Mouse (Mus musculus) CH12.LX (cell line): Measurements from ENCODE around the gene Tnfrsf14. TPM values are rescaled to one million over a fixed set of nuclear protein-coding genes. Genes with fewer than 3 reads are reported as not detected.

Experiments used
- DNase-seq: peaks from one replicate; pipeline ENCODE4 v3.0.0-alpha.2; 2013; ENCODE audit errors: extremely low read depth
- H3K27ac ChIP-seq: 2 replicates; pipeline ENCODE4 v1.5.1; 2012; ENCODE audit warnings: low read depth, mild to moderate bottlenecking, control low read depth, moderate library complexity; ENCODE audit not compliant: insufficient read depth
- H3K27me3 ChIP-seq: replicated peaks from 2 replicates; pipeline ENCODE3; 2012; ENCODE audit warnings: inconsistent platforms
- H3K36me3 ChIP-seq, 2 experiments: replicated peaks in 1 of 2; 2 replicates each; pipeline versions ENCODE3 to v1.6.1; 2012; ENCODE audit warnings: inconsistent platforms in 1 of 2, low read length in 1 of 2, mild to moderate bottlenecking in 1 of 2, mixed read lengths in 1 of 2, moderate library complexity in 1 of 2; ENCODE audit not compliant: control insufficient read depth in 1 of 2, insufficient read depth in 1 of 2
- H3K4me1 ChIP-seq, 2 experiments: 2 replicates each; pipeline ENCODE4 v1.6.1; 2012; ENCODE audit warnings: inconsistent platforms in 1 of 2, moderate library complexity in 1 of 2; ENCODE audit not compliant: insufficient read depth in 2 of 2, control insufficient read depth in 1 of 2
- H3K4me2 ChIP-seq: 2 replicates; pipeline ENCODE4 v1.6.1; 2012; ENCODE audit warnings: low read depth, mild to moderate bottlenecking, control low read depth; ENCODE audit not compliant: poor library complexity, insufficient read depth, severe bottlenecking
- H3K4me3 ChIP-seq, 3 experiments: fragments of 150-350 bp in 1 of 3; sonication (generic) in 1 of 3; replicated peaks in 1 of 3; 2 replicates each; pipeline versions ENCODE3 to v1.5.1; 2011 to 2012; ENCODE audit warnings: low read depth in 2 of 3, low read length in 2 of 3, mild to moderate bottlenecking in 2 of 3, moderate library complexity in 2 of 3, control low read depth in 1 of 3, improper control_type of control experiment in 1 of 3, inconsistent platforms in 1 of 3, mixed read lengths in 1 of 3; ENCODE audit not compliant: poor library complexity in 1 of 3
- H3K79me2 ChIP-seq: replicated peaks from 2 replicates; pipeline ENCODE4 v1.6.1; 2012; ENCODE audit warnings: mild to moderate bottlenecking, moderate library complexity; ENCODE audit not compliant: control insufficient read depth, poor library complexity, insufficient read depth, severe bottlenecking; ENCODE audit errors: extremely low read depth
- H3K9ac ChIP-seq: 2 replicates; pipeline ENCODE4 v1.6.1; 2012; ENCODE audit warnings: low read depth, mild to moderate bottlenecking, control low read depth, moderate library complexity; ENCODE audit not compliant: insufficient read depth
- H3K9me3 ChIP-seq: replicated peaks from 2 replicates; pipeline ENCODE3; 2012; ENCODE audit warnings: low read length, inconsistent platforms, mixed read lengths
- CHD1 ChIP-seq: IDR thresholded peaks from 2 replicates; pipeline ENCODE4 v1.6.1; 2012; ENCODE audit warnings: low read depth, low read length, improper control_type of control experiment, inconsistent platforms
- CHD2 ChIP-seq: IDR thresholded peaks from 2 replicates; pipeline ENCODE4 v1.6.1; 2011; ENCODE audit warnings: low read length, improper control_type of control experiment
- ETS1 ChIP-seq: conservative IDR thresholded peaks from 2 replicates; pipeline ENCODE4 v1.6.1; 2012; ENCODE audit warnings: low read depth, mild to moderate bottlenecking, inconsistent platforms, low read length, improper control_type of control experiment, moderate library complexity
- GABPA ChIP-seq: IDR thresholded peaks from 2 replicates; pipeline ENCODE4 v1.6.1; 2012; ENCODE audit warnings: low read depth, low read length, improper control_type of control experiment, inconsistent platforms; ENCODE audit not compliant: insufficient replicate concordance
- MAFK ChIP-seq: IDR thresholded peaks from 2 replicates; pipeline ENCODE4 v1.6.1; 2011; ENCODE audit warnings: low read length, improper control_type of control experiment; ENCODE audit not compliant: insufficient replicate concordance
- MAX ChIP-seq: IDR thresholded peaks from 2 replicates; pipeline ENCODE4 v1.6.1; 2011; ENCODE audit warnings: low read length, improper control_type of control experiment
- MEF2A ChIP-seq: IDR thresholded peaks from 2 replicates; pipeline ENCODE4 v1.6.1; 2014; ENCODE audit warnings: low read depth, mild to moderate bottlenecking, inconsistent platforms, low read length, improper control_type of control experiment, borderline replicate concordance
- RAD21 ChIP-seq: IDR thresholded peaks from 2 replicates; pipeline ENCODE4 v1.6.1; 2011; ENCODE audit warnings: low read depth, mild to moderate bottlenecking, low read length, improper control_type of control experiment, moderate library complexity
- SMC3 ChIP-seq: IDR thresholded peaks from 2 replicates; pipeline ENCODE4 v1.6.1; 2011; ENCODE audit warnings: low read depth, low read length, improper control_type of control experiment
- TBP ChIP-seq: conservative IDR thresholded peaks from 2 replicates; pipeline ENCODE4 v1.6.1; 2011; ENCODE audit warnings: low read depth, low read length, improper control_type of control experiment
- TCF12 ChIP-seq: IDR thresholded peaks from 2 replicates; pipeline ENCODE4 v1.6.1; 2014; ENCODE audit warnings: low read depth, mild to moderate bottlenecking, inconsistent platforms, low read length, improper control_type of control experiment
- UBTF ChIP-seq: IDR thresholded peaks from 2 replicates; pipeline ENCODE4 v1.6.1; 2012; ENCODE audit warnings: low read depth, mild to moderate bottlenecking, inconsistent platforms, low read length, improper control_type of control experiment, moderate library complexity
- ZNF384 ChIP-seq: IDR thresholded peaks from 2 replicates; pipeline ENCODE4 v1.6.1; 2012; ENCODE audit warnings: low read depth, low read length, improper control_type of control experiment, inconsistent platforms
- dilution Hi-C: fragments of 300-500 bp; cut with MboI; formaldehyde crosslinking; loops from 2 replicates; pipeline ENCODE4 v1.14.3; 2020; ENCODE audit warnings: low sequenced_read_pairs; ENCODE audit not compliant: extremely low pct_unique_long_range_greater_than_20kb, extremely low pct_ligation_motif_present
- in situ Hi-C: fragments of 300-500 bp; cut with MboI; formaldehyde crosslinking; loops from 3 replicates; pipeline ENCODE4 v1.14.3; 2019; ENCODE audit warnings: low sequenced_read_pairs, low pct_ligation_motif_present, low pct_unique_long_range_greater_than_20kb, mixed read lengths
- polyA plus RNA-seq: library from polyadenylated mRNA; unstranded; fragments of >175 nt; gene quantifications from 2 replicates; pipeline ENCODE4 v1.2.1, GENCODE M21; 2012; ENCODE audit warnings: low read depth; ENCODE audit not compliant: insufficient read length
- total RNA-seq, 2 experiments: library from RNA; depleted of rRNA; stranded (reverse); fragments of 300-350 nt in 1 of 2; fragments of >200 nt in 1 of 2; gene quantifications; 2 replicates each; pipeline ENCODE4 v1.2.3; 2012 to 2014

Tnfrsf14 gene
- total and polyA plus RNA-seq, 3 experiments = 20.0 to 109 (median 25.9) TPM

- DNase-seq = peak; percentile 27
Observed at GRCm38 (mm10) chr4:154882014-154882659, 46.2 kb downstream of the Tnfrsf14 start.

GRCm38 (mm10) chr4:154880730-154881129 is 47.6 kb downstream of the Tnfrsf14 start:
- Histone ChIP-seq H3K4me2 (no peak overlapping the region), H3K4me1 (peaks cover 7 to 33% of the 10 kb centered on the region in 2 experiments), H3K79me2 (no peaks in the 10 kb centered on the region), H3K4me3 (no peak overlapping the region), H3K27me3 (peaks cover 18% of the 10 kb centered on the region), H3K9me3 (no peaks in the 10 kb centered on the region), H3K36me3 (no peaks in the 10 kb centered on the region), H3K27ac (no peak overlapping the region), H3K9ac (no peak overlapping the region)
- in situ Hi-C loops (loop anchor here (5.0 to 10.0 kb wide), 2 partner anchors 62 to 364 kb away; partner anchors contain the start of gene Faap20), dilution Hi-C loops (loop anchor here (25.0 kb wide), 1 partner anchor 157 kb away; no protein-coding TSS in a partner anchor)
- DNase-seq = no peak
- no peak; the same call in 1 of the 2 replicates for TF ChIP-seq ETS1
- TF ChIP-seq MAFK = no peak
- TF ChIP-seq TCF12 = no peak
- TF ChIP-seq CHD1 = no peak
- TF ChIP-seq MAX = no peak
- no peak for TF ChIP-seq GABPA
- no peak for TF ChIP-seq MEF2A
- no peak for TF ChIP-seq SMC3
- TF ChIP-seq TBP = no peak
- no peak for TF ChIP-seq RAD21

More at GRCm38 (mm10) chr4:154882014-154882659, 46.2 kb downstream of the Tnfrsf14 start:
- no peak overlapping the region for H3K9ac ChIP-seq
- no peak overlapping the region for H3K4me3 ChIP-seq
- H3K79me2 ChIP-seq = no peaks in the 10 kb centered on the region
- dilution Hi-C loops = loop anchor here (25.0 kb wide), 1 partner anchor 155 kb away; no protein-coding TSS in a partner anchor
- in situ Hi-C loops = loop anchor here (5.0 to 10.0 kb wide), 2 partner anchors 60 to 363 kb away; partner anchors contain the start of gene Faap20
- TF ChIP-seq CHD2 (peak; percentile 63; the same call in 1 of the 2 replicates), ZNF384 (peak; percentile 76), UBTF (no peak)
- peak overlapping the region; percentile 23; the same call in 1 of the 2 replicates for H3K4me2 ChIP-seq
- no peak overlapping the region for H3K27ac ChIP-seq
- H3K9me3 ChIP-seq = no peaks in the 10 kb centered on the region
- H3K36me3 ChIP-seq = no peaks in the 10 kb centered on the region
- peaks cover 8% of the 10 kb centered on the region for H3K27me3 ChIP-seq
- H3K4me1 ChIP-seq = peaks cover 7 to 33% of the 10 kb centered on the region in 2 experiments
